Mouse (Mus musculus) splenic B cell, adult 2 months (primary cell): ENCODE measurements around the gene Pin1rt1.

Experiments used
- DNase-seq: peaks from one replicate; pipeline ENCODE4 v3.0.0-alpha.2; 2011; ENCODE audit warnings: low read depth, low spot score
- H3K27me3 ChIP-seq: 2 replicates; pipeline ENCODE4 v1.6.1; 2012; ENCODE audit warnings: mild to moderate bottlenecking, low read length, moderate library complexity, mixed read lengths; ENCODE audit not compliant: control insufficient read depth, poor library complexity, insufficient read depth, severe bottlenecking
- H3K36me3 ChIP-seq: 2 replicates; pipeline ENCODE4 v1.6.1; 2012; ENCODE audit warnings: mild to moderate bottlenecking, low read length, moderate library complexity, mixed read lengths; ENCODE audit not compliant: control insufficient read depth, poor library complexity, insufficient read depth, severe bottlenecking

Pin1rt1 gene

GRCm38 (mm10) chr2:104692551-104692950 lies 23.6 kb downstream of the Pin1rt1 start:
- Histone ChIP-seq H3K36me3 (no peaks in the 10 kb centered on the region), H3K27me3 (no peaks in the 10 kb centered on the region)
- no peak for DNase-seq

GRCm38 (mm10) chr2:104690720-104691119 lies 25.5 kb downstream of the Pin1rt1 start:
- Histone ChIP-seq H3K27me3 (no peaks in the 10 kb centered on the region), H3K36me3 (no peaks in the 10 kb centered on the region)
- peak; percentile 51 for DNase-seq

- Histone ChIP-seq H3K27me3 (no peaks in the 10 kb centered on the region), H3K36me3 (no peaks in the 10 kb centered on the region)
- no peak for DNase-seq
These were observed 27.5 kb downstream of the Pin1rt1 start for GRCm38 (mm10) chr2:104688724-104689123.

- H3K36me3 ChIP-seq = no peaks in the 10 kb centered on the region
- H3K27me3 ChIP-seq = no peaks in the 10 kb centered on the region
- no peak for DNase-seq
These were observed 27.9 kb downstream of the Pin1rt1 start for GRCm38 (mm10) chr2:104688321-104688720.

- H3K27me3 ChIP-seq = no peaks in the 10 kb centered on the region
- no peaks in the 10 kb centered on the region for H3K36me3 ChIP-seq
- peak; percentile 29 for DNase-seq
These were observed 28.9 kb downstream of the Pin1rt1 start for GRCm38 (mm10) chr2:104687261-104687660.

GRCm38 (mm10) chr2:104685418-104685817 lies 30.8 kb downstream of the Pin1rt1 start:
- H3K27me3 ChIP-seq = no peaks in the 10 kb centered on the region
- peak; percentile 80 for DNase-seq

GRCm38 (mm10) chr2:104684771-104685170 lies 31.4 kb downstream of the Pin1rt1 start:
- Histone ChIP-seq H3K36me3 (no peaks in the 10 kb centered on the region), H3K27me3 (no peaks in the 10 kb centered on the region)
- no peak for DNase-seq

More at GRCm38 (mm10) chr2:104685418-104685817, 30.8 kb downstream of the Pin1rt1 start:
- H3K36me3 ChIP-seq = no peaks in the 10 kb centered on the region

- DNase-seq = no peak
- no peaks in the 10 kb centered on the region for H3K36me3 ChIP-seq
- no peaks in the 10 kb centered on the region for H3K27me3 ChIP-seq
These were observed 38.9 kb downstream of the Pin1rt1 start for GRCm38 (mm10) chr2:104677326-104677725.

- H3K36me3 ChIP-seq = no peaks in the 10 kb centered on the region
- DNase-seq = no peak
- H3K27me3 ChIP-seq = no peaks in the 10 kb centered on the region
These were observed 44.5 kb downstream of the Pin1rt1 start for GRCm38 (mm10) chr2:104671724-104672123.

GRCm38 (mm10) chr2:104669122-104669804 lies 46.9 kb downstream of the Pin1rt1 start:
- Histone ChIP-seq H3K27me3 (no peaks in the 10 kb centered on the region), H3K36me3 (no peaks in the 10 kb centered on the region)
- peak; percentile 18 for DNase-seq
